Mouse (Mus musculus): ENCODE measurements around the gene Dnajc6. TPM values are rescaled to one million over a fixed set of nuclear protein-coding genes. Genes with fewer than 3 reads are reported as not detected.

Gene Dnajc6
- polyA plus RNA-seq, 1 experiment: 0.07 TPM

GRCm38 (mm10) chr4:101682620-101683019 is 186.2 kb downstream of the Dnajc6 start:
- Histone ChIP-seq H3K4me2 (ENCODE audit: low read depth) (no peak overlapping the region), H3K36me3 (ENCODE audit: control insufficient read depth, insufficient read depth) (no peaks in the 10 kb centered on the region), H3K27me3 (ENCODE audit: control insufficient read depth, insufficient read depth, insufficient read length) (no peaks in the 10 kb centered on the region), H3ac (ENCODE audit: control insufficient read depth, insufficient read length) (no peak overlapping the region), H3K4me3 (no peak overlapping the region), H3K79me2 (ENCODE audit: control insufficient read depth, insufficient read depth) (no peaks in the 10 kb centered on the region)
- TF ChIP-seq REST (IDR thresholded peaks at IDR 0.05; ENCODE audit: insufficient read depth, insufficient read length): no peak
- TF ChIP-seq TCF12 (IDR thresholded peaks at IDR 0.05; ENCODE audit: insufficient read depth, poor library complexity, severe bottlenecking): no peak
- TF ChIP-seq POLR2AphosphoS2 (IDR thresholded peaks at IDR 0.05; ENCODE audit: insufficient read length, low read depth): no peak
- TF ChIP-seq USF1 (IDR thresholded peaks at IDR 0.05; ENCODE audit: low read depth): no peak
- no peak for TF ChIP-seq POLR2A (IDR thresholded peaks at IDR 0.05; ENCODE audit: insufficient read length, low read depth)
- TF ChIP-seq MYOD1 (IDR thresholded peaks at IDR 0.05; ENCODE audit: control insufficient read depth in 1 of 3, insufficient read length in 2 of 3, low read depth in 2 of 3): no peak
- TF ChIP-seq SRF (IDR thresholded peaks at IDR 0.05; ENCODE audit: control insufficient read depth, insufficient read length, low read depth): no peak
- no peak for TF ChIP-seq MAX (IDR thresholded peaks at IDR 0.05; ENCODE audit: low read depth)
- no peak for TF ChIP-seq TCF3 (IDR thresholded peaks at IDR 0.05; ENCODE audit: insufficient read length, low read depth)
- no peak for TF ChIP-seq CEBPB (IDR thresholded peaks at IDR 0.05; ENCODE audit: insufficient read depth, poor library complexity, severe bottlenecking)
- TF ChIP-seq MYOG (IDR thresholded peaks at IDR 0.05; ENCODE audit: control insufficient read depth in 1 of 3, insufficient read depth in 1 of 3, insufficient read length in 2 of 3, low read depth in 2 of 3): no peak
- no peak for TF ChIP-seq E2F4 (IDR thresholded peaks at IDR 0.05; ENCODE audit: insufficient read depth)

- Histone ChIP-seq H3K4me2 (ENCODE audit: low read depth) (no peak overlapping the region), H3ac (ENCODE audit: control insufficient read depth, insufficient read length) (no peak overlapping the region)
- TF ChIP-seq REST (IDR thresholded peaks at IDR 0.05; ENCODE audit: insufficient read depth, insufficient read length) (no peak), POLR2AphosphoS2 (IDR thresholded peaks at IDR 0.05; ENCODE audit: insufficient read length, low read depth) (no peak), TCF12 (IDR thresholded peaks at IDR 0.05; ENCODE audit: insufficient read depth, poor library complexity, severe bottlenecking) (no peak), MYOD1 (IDR thresholded peaks at IDR 0.05; ENCODE audit: control insufficient read depth in 1 of 3, insufficient read length in 2 of 3, low read depth in 2 of 3) (no peak), MAX (IDR thresholded peaks at IDR 0.05; ENCODE audit: low read depth) (no peak), E2F4 (IDR thresholded peaks at IDR 0.05; ENCODE audit: insufficient read depth) (no peak)
Observed at GRCm38 (mm10) chr4:101683086-101683485, 186.6 kb downstream of the Dnajc6 start.

GRCm38 (mm10) chr4:101684821-101685220 is 188.4 kb downstream of the Dnajc6 start:
- Histone ChIP-seq H3K27me3 (ENCODE audit: control insufficient read depth, insufficient read depth, insufficient read length) (no peaks in the 10 kb centered on the region), H3ac (ENCODE audit: control insufficient read depth, insufficient read length) (no peak overlapping the region), H3K4me3 (no peak overlapping the region), H3K4me2 (ENCODE audit: low read depth) (no peak overlapping the region), H3K79me2 (ENCODE audit: control insufficient read depth, insufficient read depth) (no peaks in the 10 kb centered on the region), H3K36me3 (ENCODE audit: control insufficient read depth, insufficient read depth) (no peaks in the 10 kb centered on the region)
- TF ChIP-seq MYOD1 (IDR thresholded peaks at IDR 0.05; ENCODE audit: control insufficient read depth in 1 of 3, insufficient read length in 2 of 3, low read depth in 2 of 3) (no peak), POLR2A (IDR thresholded peaks at IDR 0.05; ENCODE audit: insufficient read length, low read depth) (no peak), POLR2AphosphoS2 (IDR thresholded peaks at IDR 0.05; ENCODE audit: insufficient read length, low read depth) (no peak), CEBPB (IDR thresholded peaks at IDR 0.05; ENCODE audit: insufficient read depth, poor library complexity, severe bottlenecking) (no peak), SRF (IDR thresholded peaks at IDR 0.05; ENCODE audit: control insufficient read depth, insufficient read length, low read depth) (no peak), MYOG (IDR thresholded peaks at IDR 0.05; ENCODE audit: control insufficient read depth in 1 of 3, insufficient read depth in 1 of 3, insufficient read length in 2 of 3, low read depth in 2 of 3) (no peak), TCF3 (IDR thresholded peaks at IDR 0.05; ENCODE audit: insufficient read length, low read depth) (no peak), REST (IDR thresholded peaks at IDR 0.05; ENCODE audit: insufficient read depth, insufficient read length) (no peak), E2F4 (IDR thresholded peaks at IDR 0.05; ENCODE audit: insufficient read depth) (no peak), USF1 (IDR thresholded peaks at IDR 0.05; ENCODE audit: low read depth) (no peak), MAX (IDR thresholded peaks at IDR 0.05; ENCODE audit: low read depth) (no peak), TCF12 (IDR thresholded peaks at IDR 0.05; ENCODE audit: insufficient read depth, poor library complexity, severe bottlenecking) (no peak)

More at GRCm38 (mm10) chr4:101683086-101683485, 186.6 kb downstream of the Dnajc6 start:
- no peaks in the 10 kb centered on the region for H3K27me3 ChIP-seq (ENCODE audit: control insufficient read depth, insufficient read depth, insufficient read length)
- no peaks in the 10 kb centered on the region for H3K36me3 ChIP-seq (ENCODE audit: control insufficient read depth, insufficient read depth)
- H3K79me2 ChIP-seq (ENCODE audit: control insufficient read depth, insufficient read depth): no peaks in the 10 kb centered on the region
- H3K4me3 ChIP-seq: no peak overlapping the region

- H3K27me3 ChIP-seq (ENCODE audit: control insufficient read depth, insufficient read depth, insufficient read length): no peaks in the 10 kb centered on the region
- H3K79me2 ChIP-seq (ENCODE audit: control insufficient read depth, insufficient read depth): no peaks in the 10 kb centered on the region
- no peak overlapping the region for H3ac ChIP-seq (ENCODE audit: control insufficient read depth, insufficient read length)
- TF ChIP-seq POLR2AphosphoS2 (IDR thresholded peaks at IDR 0.05; ENCODE audit: insufficient read length, low read depth) (no peak), MYOD1 (IDR thresholded peaks at IDR 0.05; ENCODE audit: control insufficient read depth in 1 of 3, insufficient read length in 2 of 3, low read depth in 2 of 3) (no peak), MYOG (IDR thresholded peaks at IDR 0.05; ENCODE audit: control insufficient read depth in 1 of 3, insufficient read depth in 1 of 3, insufficient read length in 2 of 3, low read depth in 2 of 3) (no peak), SRF (IDR thresholded peaks at IDR 0.05; ENCODE audit: control insufficient read depth, insufficient read length, low read depth) (no peak), REST (IDR thresholded peaks at IDR 0.05; ENCODE audit: insufficient read depth, insufficient read length) (no peak), POLR2A (IDR thresholded peaks at IDR 0.05; ENCODE audit: insufficient read length, low read depth) (no peak), MAX (IDR thresholded peaks at IDR 0.05; ENCODE audit: low read depth) (no peak), E2F4 (IDR thresholded peaks at IDR 0.05; ENCODE audit: insufficient read depth) (no peak), CEBPB (IDR thresholded peaks at IDR 0.05; ENCODE audit: insufficient read depth, poor library complexity, severe bottlenecking) (no peak), TCF3 (IDR thresholded peaks at IDR 0.05; ENCODE audit: insufficient read length, low read depth) (no peak), USF1 (IDR thresholded peaks at IDR 0.05; ENCODE audit: low read depth) (no peak), TCF12 (IDR thresholded peaks at IDR 0.05; ENCODE audit: insufficient read depth, poor library complexity, severe bottlenecking) (no peak)
- H3K36me3 ChIP-seq (ENCODE audit: control insufficient read depth, insufficient read depth): no peaks in the 10 kb centered on the region
- H3K4me3 ChIP-seq: no peak overlapping the region
- no peak overlapping the region for H3K4me2 ChIP-seq (ENCODE audit: low read depth)
Observed at GRCm38 (mm10) chr4:101686227-101686810, 189.9 kb downstream of the Dnajc6 start.

Data from myocyte (in vitro differentiated cells).